Mouse (Mus musculus) left cerebral cortex, postnatal 25 days (tissue): ENCODE measurements around the gene Gpr87. TPM values are rescaled to one million over a fixed set of nuclear protein-coding genes. Genes with fewer than 3 reads are reported as not detected.
A peak's percentile ranks its signal among the peaks of the same experiment; 100 is the strongest.

ENCODE experiments used
- DNase-seq, 2 experiments: peaks; one replicate each; pipeline ENCODE4 v3.0.0; 2022; ENCODE audit warnings: low spot score in 2 of 2, mixed read lengths in 1 of 2
- intact Hi-C: fragments of 180-260 bp; cut with DNase I; formaldehyde crosslinking; loops from one replicate; pipeline ENCODE4 v1.15.1; 2025
- total RNA-seq, 2 experiments: library from RNA; stranded (reverse); gene quantifications; 2 replicates each; pipeline ENCODE4 v1.2.3; 2021

The Gpr87 gene
- total RNA-seq, 2 experiments from 2014 or later, result not detected

GRCm38 (mm10) chr3:59197329-59197948 lies 2.5 kb upstream of the Gpr87 start:
- DNase-seq, result no peak
- intact Hi-C loops, result no loop called here

- intact Hi-C loops, result no loop called here
- no peak for DNase-seq
Observed at GRCm38 (mm10) chr3:59194099-59194498, 805 bp downstream of the Gpr87 start.

- DNase-seq, result peak in 1 of 2 experiments; percentile 38
- intact Hi-C loops, result no loop called here
Observed at GRCm38 (mm10) chr3:59191674-59192073, 3.2 kb downstream of the Gpr87 start.

GRCm38 (mm10) chr3:59187336-59187735 lies 7.6 kb downstream of the Gpr87 start:
- intact Hi-C loops, result no loop called here

GRCm38 (mm10) chr3:59185662-59186061 lies 9.2 kb downstream of the Gpr87 start:
- no peak for DNase-seq
- intact Hi-C loops, result no loop called here

More at GRCm38 (mm10) chr3:59187336-59187735, 7.6 kb downstream of the Gpr87 start:
- DNase-seq, result no peak

GRCm38 (mm10) chr3:59182129-59182528 lies 12.8 kb downstream of the Gpr87 start:
- no peak for DNase-seq
- intact Hi-C loops, result no loop called here

- intact Hi-C loops, result no loop called here
- DNase-seq, result no peak
Observed at GRCm38 (mm10) chr3:59181134-59181533, 13.8 kb downstream of the Gpr87 start.

GRCm38 (mm10) chr3:59176871-59177270 lies 18.0 kb downstream of the Gpr87 start:
- intact Hi-C loops, result no loop called here

GRCm38 (mm10) chr3:59175234-59175633 lies 19.7 kb downstream of the Gpr87 start:
- peak; percentile 49 to 63 for DNase-seq
- intact Hi-C loops, result loop anchor here (1.0 kb wide), 1 partner anchor 34 kb away; no protein-coding TSS in a partner anchor

More at GRCm38 (mm10) chr3:59176871-59177270, 18.0 kb downstream of the Gpr87 start:
- no peak for DNase-seq

GRCm38 (mm10) chr3:59174426-59175154 lies 20.3 kb downstream of the Gpr87 start:
- no peak for DNase-seq
- intact Hi-C loops, result loop anchor here (1.0 to 5.0 kb wide), 2 partner anchors 35 to 568 kb away; no protein-coding TSS in a partner anchor

- no peak for DNase-seq
- intact Hi-C loops, result loop anchor here (5.0 kb wide), 2 partner anchors 48 to 572 kb away; no protein-coding TSS in a partner anchor
Observed at GRCm38 (mm10) chr3:59169921-59170627, 24.8 kb downstream of the Gpr87 start.

GRCm38 (mm10) chr3:59169215-59169614 lies 25.7 kb downstream of the Gpr87 start:
- DNase-seq, result no peak
- intact Hi-C loops, result loop anchor here (5.0 kb wide), 1 partner anchor 47 kb away; no protein-coding TSS in a partner anchor

- intact Hi-C loops, result loop anchor here (5.0 kb wide), 1 partner anchor 46 kb away; no protein-coding TSS in a partner anchor
Observed at GRCm38 (mm10) chr3:59168476-59168875, 26.4 kb downstream of the Gpr87 start.

GRCm38 (mm10) chr3:59167417-59168054 lies 27.4 kb downstream of the Gpr87 start:
- intact Hi-C loops, result loop anchor here (5.0 kb wide), 1 partner anchor 45 kb away; no protein-coding TSS in a partner anchor
- peak in 1 of 2 experiments; percentile 57 for DNase-seq

More at GRCm38 (mm10) chr3:59168476-59168875, 26.4 kb downstream of the Gpr87 start:
- no peak for DNase-seq

GRCm38 (mm10) chr3:59160465-59160864 lies 34.4 kb downstream of the Gpr87 start:
- intact Hi-C loops, result no loop called here

GRCm38 (mm10) chr3:59157048-59157447 lies 37.9 kb downstream of the Gpr87 start:
- DNase-seq, result no peak
- intact Hi-C loops, result no loop called here

More at GRCm38 (mm10) chr3:59160465-59160864, 34.4 kb downstream of the Gpr87 start:
- no peak for DNase-seq

GRCm38 (mm10) chr3:59155404-59155803 lies 39.5 kb downstream of the Gpr87 start:
- peak in 1 of 2 experiments; percentile 77 for DNase-seq
- intact Hi-C loops, result no loop called here

- no peak for DNase-seq
- intact Hi-C loops, result no loop called here
Observed at GRCm38 (mm10) chr3:59154888-59155287, 40.0 kb downstream of the Gpr87 start.

- DNase-seq, result no peak
- intact Hi-C loops, result no loop called here
Observed at GRCm38 (mm10) chr3:59153424-59153823, 41.5 kb downstream of the Gpr87 start, which contains the start of gene P2ry14. TSS of gene P2ry14 (minus strand) at chr3:59153618.
